Mouse (Mus musculus) urinary bladder, adult 2 months (tissue): ENCODE measurements around the gene Gpat2. TPM values are rescaled to one million over a fixed set of nuclear protein-coding genes. Genes with fewer than 3 reads are reported as not detected.

Experiments
- polyA plus RNA-seq: library from polyadenylated mRNA; depleted of rRNA; stranded (reverse); fragments of >200 nt; gene quantifications from 2 replicates; pipeline ENCODE4 v1.2.3, GENCODE M21; 2012; rRNA removed

Gpat2 gene
- polyA plus RNA-seq, 1 experiment, result 0.32 TPM

Other genes with a start within 250 kb of the Gpat2 start
- gene 1810024B03Rik, start 216.9 kb upstream of the Gpat2 start, polyA plus RNA-seq, result 3.3 and 3.5 TPM in 2 replicates
- 53.1 and 59.2 TPM in 2 replicates for gene Snrnp200, start 216.8 kb upstream of the Gpat2 start, polyA plus RNA-seq
- 62.3 and 68.2 TPM in 2 replicates for gene Ciao1, start 177.4 kb upstream of the Gpat2 start, polyA plus RNA-seq
- 38.7 and 45.4 TPM in 2 replicates for gene Tmem127, start 177.3 kb upstream of the Gpat2 start, polyA plus RNA-seq
- 46.6 and 48.7 TPM in 2 replicates for gene Stard7, start 155.0 kb upstream of the Gpat2 start, polyA plus RNA-seq
- gene Dusp2, start 89.0 kb upstream of the Gpat2 start, polyA plus RNA-seq, result 2.9 and 3.0 TPM in 2 replicates
- not detected in 2 replicates for gene Astl, start 86.6 kb upstream of the Gpat2 start, polyA plus RNA-seq
- 0.03 and 0.09 TPM in 2 replicates for gene Adra2b, start 62.0 kb upstream of the Gpat2 start, polyA plus RNA-seq
- 30.4 and 41.2 TPM in 2 replicates for gene Fahd2a, start 19.4 kb downstream of the Gpat2 start, polyA plus RNA-seq
- 4.2 and 4.8 TPM in 2 replicates for gene Kcnip3, start 96.9 kb downstream of the Gpat2 start, polyA plus RNA-seq
- 112 and 118 TPM in 2 replicates for gene Prom2, start 116.3 kb downstream of the Gpat2 start, polyA plus RNA-seq
- gene Zfp661, start 161.9 kb downstream of the Gpat2 start, polyA plus RNA-seq, result 5.5 and 5.9 TPM in 2 replicates
- gene Mrps5, start 162.0 kb downstream of the Gpat2 start, polyA plus RNA-seq, result 57.9 and 68.3 TPM in 2 replicates
- 113 and 133 TPM in 2 replicates for gene Mal, start 231.5 kb downstream of the Gpat2 start, polyA plus RNA-seq